9 mouse cellular contexts compared by ENCODE assay signal in the genomic region with DNA sequence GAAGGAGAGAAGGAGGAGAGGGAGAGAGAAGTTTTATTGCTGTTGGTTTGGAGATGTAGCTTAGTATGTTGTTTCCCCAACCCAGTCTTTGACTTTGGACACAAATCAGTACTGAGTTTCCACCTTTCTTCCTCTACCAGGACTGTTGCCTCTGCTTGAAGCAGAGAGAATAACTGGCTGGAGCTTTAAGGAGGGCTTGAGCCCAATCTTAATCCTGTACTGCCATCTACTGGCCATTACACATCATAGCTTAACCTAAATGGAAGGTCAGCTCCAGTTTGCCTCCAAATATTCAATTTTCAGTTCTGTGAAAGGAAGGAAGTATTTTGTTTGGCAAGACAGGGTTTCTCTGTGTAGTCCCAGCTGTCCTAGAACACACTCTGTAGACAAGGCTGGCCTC. TPM values are rescaled to one million over a fixed set of nuclear protein-coding genes. Genes with fewer than 3 reads are reported as not detected.
A peak's percentile ranks its signal among the peaks of the same experiment; 100 is the strongest.
DNase-seq lines count a peak whose midpoint lies in the region; ATAC-seq lines count a peak whose summit lies in the region.
"Had no signal": no experiment of that assay in that cellular context is flagged by ENCODE, and none has a peak within 500 bp of the region (broad histone marks: within the 10 kb centered on the region; RNA-seq: fewer than 3 reads in every experiment).

No protein-coding gene starts in this region.

- no peak overlapping the region for H3K4me3 ChIP-seq in stomach, embryonic 14.5 days (ENCODE audit: low read depth, low read length)
- H3K4me3 ChIP-seq: limb, embryonic 12.5 days had no signal

- no peaks in the 10 kb centered on the region for H3K36me3 ChIP-seq in stomach, embryonic 14.5 days (ENCODE audit: control insufficient read depth, insufficient read depth, low read length)
- H3K36me3 ChIP-seq: limb, embryonic 12.5 days had no signal

- H3K4me2 ChIP-seq in stomach, embryonic 14.5 days (replicated peaks; ENCODE audit: low read depth, low read length), result no peak overlapping the region
- H3K4me2 ChIP-seq: limb, embryonic 12.5 days had no signal

- no peak for DNase-seq in frontal cortex, postnatal 36 days (ENCODE audit: low spot score in 2 of 2)
- DNase-seq in thymus, postnatal 0 days (ENCODE audit: low spot score), result peak; percentile 74
- DNase-seq in thymus, postnatal 36 days, result no peak
- DNase-seq in fibroblast of lung, adult 2 months (ENCODE audit: low read depth), result peak; percentile 23
- peak; percentile 31 for DNase-seq in lung, postnatal 10 days
- no peak for DNase-seq in frontal cortex, postnatal 25 days (ENCODE audit: low spot score in 2 of 2)

- no peaks in the 10 kb centered on the region for H3K4me1 ChIP-seq in stomach, embryonic 14.5 days (ENCODE audit: control insufficient read depth, insufficient read depth, low read length)

- H3K9me3 ChIP-seq in stomach, embryonic 14.5 days (ENCODE audit: control insufficient read depth, low read depth, low read length), result no peaks in the 10 kb centered on the region
- H3K9me3 ChIP-seq: limb, embryonic 12.5 days had no signal

- peaks cover 47% of the 10 kb centered on the region for H3K27me3 ChIP-seq in stomach, embryonic 14.5 days (ENCODE audit: control insufficient read depth, insufficient read depth, low read length)

- H3K9ac ChIP-seq in stomach, embryonic 14.5 days (replicated peaks; ENCODE audit: low read depth, low read length), result no peak overlapping the region
- H3K9ac ChIP-seq: limb, embryonic 12.5 days had no signal

- ATAC-seq in frontal cortex, adult (ENCODE audit: low TSS enrichment), result peak; percentile 86
- peak; percentile 54; the same call in 1 of the 2 replicates for ATAC-seq in stomach, embryonic 14.5 days (ENCODE audit: insufficient number of reproducible peaks, insufficient read depth, low FRiP score, low read depth)

- H3K27ac ChIP-seq in stomach, embryonic 14.5 days (ENCODE audit: low read length), result no peak overlapping the region
- H3K27ac ChIP-seq: limb, embryonic 12.5 days had no signal

RNA-seq across cellular contexts. Expression of gene Urad, which starts 2.6 kb away (rescaled TPM):
- polyA plus RNA-seq in thymus, postnatal 0 days (2015; fragmentation: Nextera tagmentation; extraction: Ambion mirVana), result not detected in 2 replicates
- polyA plus RNA-seq in stomach, embryonic 14.5 days (2014; fragmentation: Nextera tagmentation; extraction: Ambion mirVana), result not detected in 2 replicates
- polyA plus RNA-seq: limb, embryonic 12.5 days had no signal

RNA-seq across cellular contexts. Expression of gene Cdx2, which starts 12.6 kb away (rescaled TPM):
- 0.13 TPM in 1 of 2 replicates, not detected in the other for polyA plus RNA-seq in thymus, postnatal 0 days (2015; fragmentation: Nextera tagmentation; extraction: Ambion mirVana)
- 1.1 and 1.3 TPM in 2 replicates for polyA plus RNA-seq in stomach, embryonic 14.5 days (2014; fragmentation: Nextera tagmentation; extraction: Ambion mirVana)
- polyA plus RNA-seq: limb, embryonic 12.5 days had no signal

RNA-seq across cellular contexts. Expression of gene Pdx1, which starts 49.9 kb away (rescaled TPM):
- polyA plus RNA-seq in thymus, postnatal 0 days (2015; fragmentation: Nextera tagmentation; extraction: Ambion mirVana), result not detected in 2 replicates
- 3.4 and 5.2 TPM in 2 replicates for polyA plus RNA-seq in stomach, embryonic 14.5 days (2014; fragmentation: Nextera tagmentation; extraction: Ambion mirVana)
- polyA plus RNA-seq: limb, embryonic 12.5 days had no signal

Comparison
In these comparisons a context has a peak if more than half of its experiments do, and no peak if none do; other contexts are left out.
1. DNase-seq: peak in thymus, postnatal 0 days (single experiment), fibroblast of lung, adult 2 months (single experiment) and lung, postnatal 10 days (single experiment); none in frontal cortex, postnatal 36 days (0 of 2), thymus, postnatal 36 days (0 of 2) and frontal cortex, postnatal 25 days (0 of 2).